Mouse (Mus musculus) midbrain, embryonic 15.5 days (tissue): Measurements from ENCODE around the gene Skint5. TPM values are rescaled to one million over a fixed set of nuclear protein-coding genes. Genes with fewer than 3 reads are reported as not detected.
"Not testable (repeated sequence)": the region's sequence is repeated elsewhere in the genome, so short reads cannot be mapped to it uniquely, and the experiment has no call there.

Experiments
- ATAC-seq: fragments of 200-750 bp; cut with Nextera tagmentation; replicated peaks from 2 replicates; pipeline ENCODE4 v1.8.0; 2017; ENCODE audit warnings: moderate TSS enrichment
- H3K27ac ChIP-seq: fragments of 300-500 bp; sonication (generic); 2 replicates; pipeline ENCODE4 v1.5.1; 2015; ENCODE audit warnings: mild to moderate bottlenecking, inconsistent platforms
- H3K27me3 ChIP-seq: fragments of 300-500 bp; sonication (generic); replicated peaks from 2 replicates; pipeline ENCODE4 v1.6.1; 2015; ENCODE audit warnings: inconsistent platforms
- H3K36me3 ChIP-seq: fragments of 300-500 bp; sonication (generic); replicated peaks from 2 replicates; pipeline ENCODE4 v1.6.1; 2015; ENCODE audit warnings: inconsistent platforms
- H3K4me1 ChIP-seq: fragments of 300-500 bp; sonication (generic); 2 replicates; pipeline ENCODE4 v1.6.1; 2015; ENCODE audit warnings: inconsistent platforms
- H3K4me2 ChIP-seq: fragments of 300-500 bp; sonication (generic); 2 replicates; pipeline ENCODE4 v1.6.1; 2015; ENCODE audit warnings: inconsistent platforms, mild to moderate bottlenecking, moderate library complexity
- H3K4me3 ChIP-seq: fragments of 300-500 bp; sonication (generic); 2 replicates; pipeline ENCODE4 v1.5.1; 2015; ENCODE audit warnings: mild to moderate bottlenecking, inconsistent platforms
- H3K9ac ChIP-seq: fragments of 300-500 bp; sonication (generic); 2 replicates; pipeline ENCODE4 v1.6.1; 2015; ENCODE audit warnings: mild to moderate bottlenecking, inconsistent platforms
- H3K9me3 ChIP-seq: fragments of 300-500 bp; sonication (generic); 2 replicates; pipeline ENCODE4 v1.6.1; 2016; ENCODE audit warnings: inconsistent platforms
- WGBS: fragments of 180-500 bp; shearing (Covaris S2); methylation state at CpG from one replicate; pipeline ENCODE4 v1.1.7; 2015; ENCODE audit warnings: mixed read lengths; 5-methylcytosine and 5-hydroxymethylcytosine counted together
- polyA plus RNA-seq: library from polyadenylated mRNA; unstranded; fragments of >200 nt; fragmentation: Nextera tagmentation; extraction: Ambion mirVana; gene quantifications from 2 replicates; pipeline ENCODE4 v1.2.1, GENCODE M21; 2015

The Skint5 gene
- not detected in 2 replicates for polyA plus RNA-seq

- no peak for ATAC-seq
- no peak within 1 kb of the TSS for H3K4me2 ChIP-seq
Measured at GRCm38 (mm10) chr4:113999403-113999802, at the start of gene Skint5. TSS of gene Skint5 (minus strand) at chr4:113999503.

GRCm38 (mm10) chr4:113957343-113957742 lies 42.0 kb downstream of the Skint5 start:
- Histone ChIP-seq H3K4me3 (no peak overlapping the region), H3K4me1 (no peaks in the 10 kb centered on the region), H3K27me3 (no peaks in the 10 kb centered on the region), H3K36me3 (no peaks in the 10 kb centered on the region), H3K9ac (no peak overlapping the region), H3K27ac (no peak overlapping the region), H3K9me3 (peaks cover 15% of the 10 kb centered on the region), H3K4me2 (no peak overlapping the region)
- WGBS, result 65% methylated on average over 1 of the region's 1 CpGs
- ATAC-seq, result no peak

More at GRCm38 (mm10) chr4:113999403-113999802, at the start of gene Skint5:
- peaks cover 12% of the 10 kb centered on the region; the same call in 1 of the 2 replicates for H3K9me3 ChIP-seq
- no peaks in the 10 kb centered on the region for H3K27me3 ChIP-seq
- WGBS, result 92% methylated on average over 3 of the region's 3 CpGs
- no peak within 1 kb of the TSS for H3K9ac ChIP-seq
- H3K4me1 ChIP-seq, result no peaks in the 10 kb centered on the region
- no peaks in the 10 kb centered on the region for H3K36me3 ChIP-seq
- H3K27ac ChIP-seq, result no peak within 1 kb of the TSS
- H3K4me3 ChIP-seq, result no peak within 1 kb of the TSS

- H3K27ac ChIP-seq, result no peak overlapping the region
- 60% methylated on average over 1 of the region's 1 CpGs for WGBS
- no peak overlapping the region for H3K4me2 ChIP-seq
- H3K4me3 ChIP-seq, result no peak overlapping the region
- no peak for ATAC-seq
- H3K9me3 ChIP-seq, result peaks cover 18% of the 10 kb centered on the region; the same call in 1 of the 2 replicates
- H3K36me3 ChIP-seq, result no peaks in the 10 kb centered on the region
- no peaks in the 10 kb centered on the region for H3K4me1 ChIP-seq
- no peaks in the 10 kb centered on the region for H3K27me3 ChIP-seq
- H3K9ac ChIP-seq, result no peak overlapping the region
Measured at GRCm38 (mm10) chr4:113764182-113764581, 235.1 kb downstream of the Skint5 start.

- H3K4me1 ChIP-seq, result no peaks in the 10 kb centered on the region
- H3K9ac ChIP-seq, result no peak overlapping the region
- H3K27ac ChIP-seq, result no peak overlapping the region
- H3K9me3 ChIP-seq, result peaks cover 23% of the 10 kb centered on the region; the same call in 1 of the 2 replicates
- ATAC-seq, result no peak
- no peak overlapping the region for H3K4me3 ChIP-seq
- H3K27me3 ChIP-seq, result no peaks in the 10 kb centered on the region
- no peak overlapping the region for H3K4me2 ChIP-seq
- H3K36me3 ChIP-seq, result no peaks in the 10 kb centered on the region
- 51% methylated on average over 1 of the region's 1 CpGs for WGBS
Measured at GRCm38 (mm10) chr4:113763684-113764083, 235.6 kb downstream of the Skint5 start.

- ATAC-seq, H3K36me3 ChIP-seq, H3K4me1 ChIP-seq, H3K4me2 ChIP-seq, H3K27me3 ChIP-seq, H3K27ac ChIP-seq, H3K9ac ChIP-seq, H3K4me3 ChIP-seq: not testable (repeated sequence)
- peaks cover 25% of the 10 kb centered on the region for H3K9me3 ChIP-seq
- WGBS, result 100% methylated on average over 2 of the region's 2 CpGs
Measured at GRCm38 (mm10) chr4:113448230-113448629, 551.1 kb downstream of the Skint5 start.

Other genes with a start within 250 kb of the Skint5 start
- not detected in 2 replicates for gene Skint11, start 163.9 kb upstream of the Skint5 start, polyA plus RNA-seq